Mouse (Mus musculus): ENCODE results near the gene Taldo1. TPM values are rescaled to one million over a fixed set of nuclear protein-coding genes. Genes with fewer than 3 reads are reported as not detected.

The Taldo1 gene
- polyA plus RNA-seq, 1 experiment from 2014 or later: 252 TPM

- WGBS: 18% methylated on average over 24 of the region's 24 CpGs
- no peak overlapping the region for H3K9ac ChIP-seq (replicated peaks; ENCODE audit: low read depth, low read length)
- no peak overlapping the region for H3K4me3 ChIP-seq (ENCODE audit: low read depth, low read length)
- H3K36me3 ChIP-seq (ENCODE audit: control insufficient read depth, insufficient read depth, low read length): no peaks in the 10 kb centered on the region
- no peaks in the 10 kb centered on the region for H3K9me3 ChIP-seq (ENCODE audit: control insufficient read depth, low read depth, low read length)
- H3K4me2 ChIP-seq (replicated peaks; ENCODE audit: low read depth, low read length): no peak overlapping the region
- H3K27me3 ChIP-seq (ENCODE audit: control insufficient read depth, insufficient read depth, low read length): no peaks in the 10 kb centered on the region
- peak; percentile 68; the same call in 1 of the 2 replicates for ATAC-seq (ENCODE audit: insufficient number of reproducible peaks, insufficient read depth, low FRiP score, low read depth)
- no peaks in the 10 kb centered on the region for H3K4me1 ChIP-seq (ENCODE audit: control insufficient read depth, insufficient read depth, low read length)
- no peak overlapping the region for H3K27ac ChIP-seq (ENCODE audit: low read length)
Observed at GRCm38 (mm10) chr7:141361510-141361909, 30.5 kb upstream of the Taldo1 start.

GRCm38 (mm10) chr7:141363106-141363751, 28.8 kb upstream of the Taldo1 start:
- Histone ChIP-seq H3K4me1 (ENCODE audit: control insufficient read depth, insufficient read depth, low read length) (no peaks in the 10 kb centered on the region), H3K9me3 (ENCODE audit: control insufficient read depth, low read depth, low read length) (no peaks in the 10 kb centered on the region), H3K4me3 (ENCODE audit: low read depth, low read length) (no peak overlapping the region), H3K9ac (replicated peaks; ENCODE audit: low read depth, low read length) (no peak overlapping the region), H3K27ac (ENCODE audit: low read length) (no peak overlapping the region), H3K27me3 (ENCODE audit: control insufficient read depth, insufficient read depth, low read length) (no peaks in the 10 kb centered on the region), H3K36me3 (ENCODE audit: control insufficient read depth, insufficient read depth, low read length) (no peaks in the 10 kb centered on the region), H3K4me2 (replicated peaks; ENCODE audit: low read depth, low read length) (no peak overlapping the region)
- 59% methylated on average over 4 of the region's 4 CpGs for WGBS
- ATAC-seq (ENCODE audit: insufficient number of reproducible peaks, insufficient read depth, low FRiP score, low read depth): no peak

GRCm38 (mm10) chr7:141363752-141364125, 28.3 kb upstream of the Taldo1 start:
- Histone ChIP-seq H3K9ac (replicated peaks; ENCODE audit: low read depth, low read length) (no peak overlapping the region), H3K4me1 (ENCODE audit: control insufficient read depth, insufficient read depth, low read length) (no peaks in the 10 kb centered on the region), H3K27me3 (ENCODE audit: control insufficient read depth, insufficient read depth, low read length) (no peaks in the 10 kb centered on the region), H3K36me3 (ENCODE audit: control insufficient read depth, insufficient read depth, low read length) (no peaks in the 10 kb centered on the region), H3K4me3 (ENCODE audit: low read depth, low read length) (no peak overlapping the region), H3K27ac (ENCODE audit: low read length) (no peak overlapping the region), H3K4me2 (replicated peaks; ENCODE audit: low read depth, low read length) (no peak overlapping the region), H3K9me3 (ENCODE audit: control insufficient read depth, low read depth, low read length) (no peaks in the 10 kb centered on the region)
- WGBS: 58% methylated on average over 2 of the region's 2 CpGs
- ATAC-seq (ENCODE audit: insufficient number of reproducible peaks, insufficient read depth, low FRiP score, low read depth): no peak

- Histone ChIP-seq H3K4me3 (ENCODE audit: low read depth, low read length) (no peak overlapping the region), H3K36me3 (ENCODE audit: control insufficient read depth, insufficient read depth, low read length) (no peaks in the 10 kb centered on the region), H3K4me1 (ENCODE audit: control insufficient read depth, insufficient read depth, low read length) (no peaks in the 10 kb centered on the region), H3K27ac (ENCODE audit: low read length) (no peak overlapping the region), H3K27me3 (ENCODE audit: control insufficient read depth, insufficient read depth, low read length) (no peaks in the 10 kb centered on the region), H3K9ac (replicated peaks; ENCODE audit: low read depth, low read length) (no peak overlapping the region), H3K9me3 (ENCODE audit: control insufficient read depth, low read depth, low read length) (no peaks in the 10 kb centered on the region), H3K4me2 (replicated peaks; ENCODE audit: low read depth, low read length) (no peak overlapping the region)
- WGBS: 81% methylated on average over 5 of the region's 5 CpGs
- peak; percentile 54; the same call in 1 of the 2 replicates for ATAC-seq (ENCODE audit: insufficient number of reproducible peaks, insufficient read depth, low FRiP score, low read depth)
Observed at GRCm38 (mm10) chr7:141364349-141365048, 27.5 kb upstream of the Taldo1 start.

GRCm38 (mm10) chr7:141365049-141365445, 27.0 kb upstream of the Taldo1 start:
- no peaks in the 10 kb centered on the region for H3K4me1 ChIP-seq (ENCODE audit: control insufficient read depth, insufficient read depth, low read length)
- H3K4me2 ChIP-seq (replicated peaks; ENCODE audit: low read depth, low read length): no peak overlapping the region
- H3K9ac ChIP-seq (replicated peaks; ENCODE audit: low read depth, low read length): no peak overlapping the region
- no peak for ATAC-seq (ENCODE audit: insufficient number of reproducible peaks, insufficient read depth, low FRiP score, low read depth)
- no peak overlapping the region for H3K27ac ChIP-seq (ENCODE audit: low read length)
- H3K4me3 ChIP-seq (ENCODE audit: low read depth, low read length): no peak overlapping the region
- H3K36me3 ChIP-seq (ENCODE audit: control insufficient read depth, insufficient read depth, low read length): no peaks in the 10 kb centered on the region
- WGBS: 66% methylated on average over 3 of the region's 3 CpGs
- H3K9me3 ChIP-seq (ENCODE audit: control insufficient read depth, low read depth, low read length): no peaks in the 10 kb centered on the region
- H3K27me3 ChIP-seq (ENCODE audit: control insufficient read depth, insufficient read depth, low read length): no peaks in the 10 kb centered on the region

- Histone ChIP-seq H3K4me3 (ENCODE audit: low read depth, low read length) (no peak overlapping the region), H3K27me3 (ENCODE audit: control insufficient read depth, insufficient read depth, low read length) (no peaks in the 10 kb centered on the region), H3K9me3 (ENCODE audit: control insufficient read depth, low read depth, low read length) (no peaks in the 10 kb centered on the region), H3K9ac (replicated peaks; ENCODE audit: low read depth, low read length) (no peak overlapping the region), H3K4me1 (ENCODE audit: control insufficient read depth, insufficient read depth, low read length) (no peaks in the 10 kb centered on the region), H3K27ac (ENCODE audit: low read length) (no peak overlapping the region), H3K36me3 (ENCODE audit: control insufficient read depth, insufficient read depth, low read length) (no peaks in the 10 kb centered on the region), H3K4me2 (replicated peaks; ENCODE audit: low read depth, low read length) (no peak overlapping the region)
- no peak for ATAC-seq (ENCODE audit: insufficient number of reproducible peaks, insufficient read depth, low FRiP score, low read depth)
- 78% methylated on average over 4 of the region's 4 CpGs for WGBS
Observed at GRCm38 (mm10) chr7:141367358-141367757, 24.6 kb upstream of the Taldo1 start.

- WGBS: 67% methylated on average over 5 of the region's 5 CpGs
- Histone ChIP-seq H3K4me1 (ENCODE audit: control insufficient read depth, insufficient read depth, low read length) (no peaks in the 10 kb centered on the region), H3K9ac (replicated peaks; ENCODE audit: low read depth, low read length) (no peak overlapping the region), H3K27ac (ENCODE audit: low read length) (no peak overlapping the region), H3K36me3 (ENCODE audit: control insufficient read depth, insufficient read depth, low read length) (no peaks in the 10 kb centered on the region), H3K9me3 (ENCODE audit: control insufficient read depth, low read depth, low read length) (no peaks in the 10 kb centered on the region), H3K27me3 (ENCODE audit: control insufficient read depth, insufficient read depth, low read length) (no peaks in the 10 kb centered on the region), H3K4me3 (ENCODE audit: low read depth, low read length) (no peak overlapping the region), H3K4me2 (replicated peaks; ENCODE audit: low read depth, low read length) (no peak overlapping the region)
- no peak for ATAC-seq (ENCODE audit: insufficient number of reproducible peaks, insufficient read depth, low FRiP score, low read depth)
Observed at GRCm38 (mm10) chr7:141369918-141370317, 22.1 kb upstream of the Taldo1 start.

GRCm38 (mm10) chr7:141371942-141372595, 19.9 kb upstream of the Taldo1 start:
- Histone ChIP-seq H3K4me2 (replicated peaks; ENCODE audit: low read depth, low read length) (no peak overlapping the region), H3K9me3 (ENCODE audit: control insufficient read depth, low read depth, low read length) (no peaks in the 10 kb centered on the region), H3K27me3 (ENCODE audit: control insufficient read depth, insufficient read depth, low read length) (no peaks in the 10 kb centered on the region), H3K27ac (ENCODE audit: low read length) (no peak overlapping the region), H3K4me1 (ENCODE audit: control insufficient read depth, insufficient read depth, low read length) (no peaks in the 10 kb centered on the region), H3K4me3 (ENCODE audit: low read depth, low read length) (no peak overlapping the region), H3K36me3 (ENCODE audit: control insufficient read depth, insufficient read depth, low read length) (no peaks in the 10 kb centered on the region), H3K9ac (replicated peaks; ENCODE audit: low read depth, low read length) (no peak overlapping the region)
- 39% methylated on average over 6 of the region's 6 CpGs for WGBS
- ATAC-seq (ENCODE audit: insufficient number of reproducible peaks, insufficient read depth, low FRiP score, low read depth): no peak

All from stomach, embryonic 14.5 days (tissue).